Mouse (Mus musculus) C2C12 (cell line): Measurements from ENCODE around the gene Enox1.

ENCODE experiments used
- CTCF ChIP-seq: IDR thresholded peaks from one replicate; pipeline ENCODE4 v1.5.1; 2011; ENCODE audit not compliant: control insufficient read depth, insufficient read depth, insufficient read length
- MAX ChIP-seq: IDR thresholded peaks from one replicate; pipeline ENCODE4 v1.6.1; 2011; ENCODE audit warnings: mild to moderate bottlenecking, control low read depth

- no peak for TF ChIP-seq CTCF
- TF ChIP-seq MAX, result no peak
Observed at GRCm38 (mm10) chr14:77369070-77369469, 212.5 kb downstream of the Enox1 start.
